Mouse (Mus musculus) liver, postnatal 0 days (tissue): ENCODE measurements around the gene Dpp8. TPM values are rescaled to one million over a fixed set of nuclear protein-coding genes. Genes with fewer than 3 reads are reported as not detected.
A peak's percentile ranks its signal among the peaks of the same experiment; 100 is the strongest.
"Not testable (repeated sequence)": the region's sequence is repeated elsewhere in the genome, so short reads cannot be mapped to it uniquely, and the experiment has no call there.

Source experiments
- ATAC-seq: fragments of 200-750 bp; cut with Nextera tagmentation; 2 replicates; pipeline ENCODE4 v1.8.0; 2017; ENCODE audit warnings: mild to moderate bottlenecking, moderate library complexity
- DNase-seq: peaks from one replicate; pipeline ENCODE4 v3.0.0-alpha.2; 2016
- H3K27ac ChIP-seq: fragments of 300-500 bp; sonication (generic); 2 replicates; pipeline ENCODE4 v1.5.1; 2014; ENCODE audit warnings: antibody characterized with exemption, moderate library complexity, mild to moderate bottlenecking, low read depth
- H3K27me3 ChIP-seq: fragments of 300-500 bp; sonication (generic); 2 replicates; pipeline ENCODE4 v1.6.1; 2014; ENCODE audit warnings: low read length, control low read depth, mixed read lengths; ENCODE audit not compliant: insufficient read depth
- H3K36me3 ChIP-seq: fragments of 300-500 bp; sonication (generic); replicated peaks from 2 replicates; pipeline ENCODE4 v1.6.1; 2014; ENCODE audit warnings: mild to moderate bottlenecking, control low read depth, low read length, moderate library complexity, mixed read lengths; ENCODE audit not compliant: insufficient read depth
- H3K4me1 ChIP-seq: fragments of 300-500 bp; sonication (generic); 2 replicates; pipeline ENCODE4 v1.6.1; 2014; ENCODE audit warnings: antibody characterized with exemption, mild to moderate bottlenecking, control low read depth; ENCODE audit not compliant: insufficient read depth
- H3K4me2 ChIP-seq: fragments of 300-500 bp; sonication (generic); 2 replicates; pipeline ENCODE4 v1.6.1; 2014; ENCODE audit warnings: low read depth, mild to moderate bottlenecking, low read length, moderate library complexity, mixed read lengths
- H3K4me3 ChIP-seq: fragments of 300-500 bp; sonication (generic); 2 replicates; pipeline ENCODE4 v1.5.1; 2014; ENCODE audit warnings: low read depth, low read length
- H3K9ac ChIP-seq: fragments of 300-500 bp; sonication (generic); replicated peaks from 2 replicates; pipeline ENCODE4 v1.6.1; 2014; ENCODE audit warnings: mild to moderate bottlenecking, moderate library complexity
- H3K9me3 ChIP-seq: fragments of 300-500 bp; sonication (generic); 2 replicates; pipeline ENCODE4 v1.6.1; 2016; ENCODE audit warnings: mild to moderate bottlenecking, control low read depth, low read length, mixed read lengths
- CTCF ChIP-seq: sonication (generic); IDR thresholded peaks from 2 replicates; pipeline ENCODE4 v1.5.1; 2016; ENCODE audit warnings: antibody characterized with exemption, low read depth
- EP300 ChIP-seq: IDR thresholded peaks from 2 replicates; pipeline ENCODE4 v1.6.1; 2016; ENCODE audit warnings: antibody characterized with exemption, low read depth, mild to moderate bottlenecking
- WGBS: fragments of 180-500 bp; shearing (Covaris S2); extraction: QIAGEN DNeasy Blood & Tissue Kit; methylation state at CpG from one replicate; pipeline ENCODE4 v1.1.7; 2014; ENCODE audit not compliant: insufficient replicate concordance; 5-methylcytosine and 5-hydroxymethylcytosine counted together
- polyA plus RNA-seq: library from polyadenylated mRNA; unstranded; fragments of >200 nt; fragmentation: Nextera tagmentation; extraction: Ambion mirVana; gene quantifications from 2 replicates; pipeline ENCODE4 v1.2.1, GENCODE M21; 2015

Gene Dpp8
- polyA plus RNA-seq, 1 experiment from 2014 or later = 10.6 TPM

DNA sequence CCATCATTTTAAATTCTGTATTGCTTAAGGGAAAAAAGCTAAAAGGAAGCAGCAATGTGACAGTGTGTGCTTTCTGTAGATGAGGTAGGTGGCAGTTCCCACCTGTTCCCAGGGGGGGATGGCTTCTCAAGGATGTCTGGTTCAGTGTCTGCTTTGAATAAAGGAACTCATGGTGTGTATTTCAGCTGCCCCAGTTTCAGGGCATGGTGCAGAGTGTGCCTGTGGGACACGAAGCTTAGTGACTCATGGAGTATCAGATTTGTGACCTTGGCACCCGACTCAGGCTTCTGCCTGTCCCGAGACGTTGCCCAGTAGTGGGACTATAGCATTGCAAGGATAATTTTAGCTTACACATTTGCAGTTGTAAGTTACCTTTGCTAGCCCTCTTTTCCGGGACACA, 45.3 kb downstream of the Dpp8 start:
- Histone ChIP-seq H3K27me3 (no peaks in the 10 kb centered on the region), H3K4me3 (no peak overlapping the region), H3K9me3 (no peaks in the 10 kb centered on the region), H3K27ac (no peak overlapping the region), H3K4me2 (no peak overlapping the region), H3K9ac (no peak overlapping the region), H3K4me1 (0 out of 2 replicates have a peak, but pooled peaks cover 6% of the 10 kb centered on the region), H3K36me3 (peaks cover 69% of the 10 kb centered on the region)
- TF ChIP-seq EP300 (no peak), CTCF (no peak)
- 90% methylated on average over 5 of the region's 5 CpGs for WGBS
- ATAC-seq = no peak
- DNase-seq = no peak

DNA sequence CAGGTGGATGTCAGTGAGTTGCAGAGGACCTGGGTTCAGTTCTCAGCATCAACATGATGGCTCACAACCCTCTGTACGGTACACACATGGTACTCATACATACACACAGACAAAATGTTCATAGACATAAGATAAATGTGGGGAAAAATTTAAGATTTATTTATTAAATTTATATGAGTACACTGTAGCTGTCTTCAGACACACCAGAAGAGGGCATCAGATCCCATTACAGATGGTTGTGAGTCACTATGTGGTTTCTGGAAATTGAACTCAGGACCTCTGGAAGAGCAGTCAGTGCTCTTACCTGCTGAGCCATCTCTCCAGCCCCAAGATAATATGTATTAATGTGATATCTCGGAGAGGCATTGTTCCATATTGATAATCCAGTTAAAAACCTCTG, 47.9 kb downstream of the Dpp8 start:
- not testable (repeated sequence) for H3K4me2 ChIP-seq, H3K27me3 ChIP-seq, DNase-seq, H3K9me3 ChIP-seq, H3K9ac ChIP-seq, H3K27ac ChIP-seq, H3K4me1 ChIP-seq, ATAC-seq, H3K4me3 ChIP-seq
- WGBS = 92% methylated on average over 2 of the region's 2 CpGs
- peaks cover 73% of the 10 kb centered on the region for H3K36me3 ChIP-seq

DNA sequence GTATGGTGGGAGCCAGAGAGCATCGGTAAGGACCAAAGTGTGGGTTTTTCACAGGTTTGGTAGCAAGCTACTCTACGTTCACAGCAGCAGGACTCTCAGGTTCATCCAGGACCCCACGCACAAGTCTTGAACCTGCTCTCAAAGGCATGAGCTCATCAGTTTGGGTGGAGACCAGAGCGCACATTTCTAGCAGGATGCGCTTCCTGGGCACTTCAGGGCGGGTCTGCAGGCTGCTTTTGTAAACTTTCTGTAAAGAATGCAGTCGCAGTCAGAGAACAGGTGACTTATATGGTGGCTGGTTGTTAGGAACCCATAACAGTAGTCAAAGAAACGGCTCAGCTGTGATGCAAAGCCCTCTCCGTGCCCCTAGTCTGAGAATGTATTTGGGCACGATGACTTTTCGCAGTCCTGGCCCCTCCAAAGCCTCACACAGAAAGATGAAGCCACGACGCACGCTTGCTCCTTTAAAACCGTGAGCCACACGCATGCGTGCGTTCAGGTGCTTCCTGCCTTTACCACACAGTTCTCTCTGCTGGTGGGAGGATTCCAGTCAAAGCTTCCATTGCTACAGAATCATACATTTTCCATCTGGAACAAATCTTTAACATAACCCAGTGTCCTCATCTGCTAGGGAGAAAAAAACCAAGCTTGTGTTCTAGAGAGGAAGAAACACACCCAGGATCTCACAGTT, 51.0 kb downstream of the Dpp8 start:
- Histone ChIP-seq H3K9ac (no peak overlapping the region), H3K4me2 (no peak overlapping the region), H3K4me1 (no peaks in the 10 kb centered on the region; the same call in 1 of the 2 replicates), H3K4me3 (no peak overlapping the region), H3K27ac (no peak overlapping the region), H3K27me3 (no peaks in the 10 kb centered on the region), H3K36me3 (peaks cover 53% of the 10 kb centered on the region), H3K9me3 (no peaks in the 10 kb centered on the region)
- no peak for TF ChIP-seq CTCF
- TF ChIP-seq EP300 = no peak
- DNase-seq = no peak
- whole genome bisulfite sequencing = 87% methylated on average over 18 of the region's 18 CpGs
- no peak for ATAC-seq

DNA sequence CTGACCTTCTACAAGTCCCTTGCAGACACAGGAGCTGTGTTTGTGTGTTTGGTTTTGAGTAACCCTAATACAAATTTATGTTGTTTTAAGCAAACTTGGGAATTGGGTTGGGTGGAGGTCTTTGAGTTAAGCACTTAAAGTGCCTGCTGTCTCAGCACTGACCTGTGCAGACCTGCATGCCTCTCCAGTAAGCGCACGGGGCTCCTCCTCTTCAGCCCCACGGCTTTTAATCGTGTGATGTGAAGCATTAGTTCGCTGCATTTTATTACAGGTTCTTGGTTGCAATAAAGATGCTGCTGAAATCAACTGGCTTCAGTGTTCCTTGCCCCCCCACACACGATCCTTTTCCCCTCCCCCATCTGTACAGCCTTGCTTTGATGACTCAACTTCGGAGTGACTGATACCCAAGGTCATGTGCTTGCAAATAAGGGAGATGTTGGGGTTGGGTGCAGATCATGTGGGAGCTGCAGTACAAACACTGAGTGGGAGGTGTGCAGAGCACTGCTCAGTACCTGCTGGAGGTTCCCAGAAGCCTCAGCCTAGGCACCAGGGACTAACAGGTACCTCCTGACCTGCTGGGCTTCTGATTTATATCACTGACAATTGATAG, 52.1 kb downstream of the Dpp8 start:
- ATAC-seq = peak; percentile 86
- Histone ChIP-seq H3K4me2 (no peak overlapping the region), H3K4me1 (no peaks in the 10 kb centered on the region; the same call in 1 of the 2 replicates), H3K4me3 (no peak overlapping the region), H3K27me3 (no peaks in the 10 kb centered on the region), H3K27ac (peak overlapping the region; percentile 34; the same call in 1 of the 2 replicates), H3K9ac (no peak overlapping the region), H3K36me3 (peaks cover 43% of the 10 kb centered on the region), H3K9me3 (no peaks in the 10 kb centered on the region)
- peak; percentile 26 for DNase-seq
- WGBS = 63% methylated on average over 7 of the region's 7 CpGs
- TF ChIP-seq CTCF = no peak
- TF ChIP-seq EP300 = no peak

DNA sequence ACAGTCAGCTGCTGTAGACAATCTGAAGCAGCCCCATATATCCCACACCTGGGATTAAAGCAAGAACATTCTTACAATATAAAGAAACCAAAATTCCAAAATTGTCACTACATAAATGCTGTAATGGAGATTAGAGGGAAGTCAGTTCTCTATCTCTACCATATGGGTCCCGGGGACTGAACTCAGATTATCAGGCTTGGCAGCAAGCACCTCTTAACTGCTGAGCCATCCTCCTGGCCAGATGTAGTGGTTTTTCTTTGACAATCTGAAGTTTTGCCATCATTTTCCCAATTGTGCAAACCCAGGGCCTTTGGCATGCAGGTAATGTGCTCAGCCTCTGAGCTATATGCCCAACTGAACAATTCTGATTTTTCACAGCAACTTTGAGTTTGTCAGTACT, 53.1 kb downstream of the Dpp8 start:
- 58% methylated on average over 1 of the region's 1 CpGs for WGBS
- Histone ChIP-seq H3K4me1 (no peaks in the 10 kb centered on the region; the same call in 1 of the 2 replicates), H3K9me3 (no peaks in the 10 kb centered on the region), H3K27me3 (no peaks in the 10 kb centered on the region), H3K9ac (no peak overlapping the region), H3K4me3 (no peak overlapping the region), H3K36me3 (peaks cover 36% of the 10 kb centered on the region), H3K27ac (no peak overlapping the region), H3K4me2 (no peak overlapping the region)
- DNase-seq (no peak), ATAC-seq (no peak)
- TF ChIP-seq CTCF (no peak), EP300 (no peak)

DNA sequence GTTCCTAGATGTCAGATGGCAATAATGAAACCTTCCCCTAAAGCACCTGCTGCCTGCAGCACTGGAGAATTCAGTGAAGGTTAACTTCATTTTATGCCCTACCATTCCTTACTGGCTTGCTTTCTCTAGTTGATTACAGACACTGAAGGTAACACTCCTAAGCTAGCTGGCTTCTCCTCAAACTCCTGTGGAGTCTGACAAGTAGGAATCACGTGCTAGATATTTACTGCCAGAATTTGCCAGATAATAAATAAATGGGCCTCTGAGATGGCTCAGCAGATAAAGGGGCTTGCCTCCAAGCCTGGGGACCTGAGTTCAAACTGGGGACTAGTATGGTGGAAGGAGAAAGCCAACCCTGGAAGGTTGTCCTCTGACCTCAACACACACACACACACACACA, 54.6 kb downstream of the Dpp8 start:
- ATAC-seq (no peak), DNase-seq (no peak)
- WGBS = 30% methylated on average over 1 of the region's 1 CpGs
- Histone ChIP-seq H3K36me3 (peaks cover 23% of the 10 kb centered on the region), H3K4me3 (no peak overlapping the region), H3K27ac (no peak overlapping the region), H3K27me3 (no peaks in the 10 kb centered on the region), H3K4me1 (no peaks in the 10 kb centered on the region; the same call in 1 of the 2 replicates), H3K4me2 (no peak overlapping the region), H3K9me3 (no peaks in the 10 kb centered on the region), H3K9ac (no peak overlapping the region)
- no peak for TF ChIP-seq EP300
- no peak for TF ChIP-seq CTCF
